Mouse (Mus musculus): ENCODE results near the gene Cenps. TPM values are rescaled to one million over a fixed set of nuclear protein-coding genes. Genes with fewer than 3 reads are reported as not detected.

Gene Cenps
- 29.0 and 29.7 TPM in 2 replicates for polyA plus RNA-seq (2012)

DNA sequence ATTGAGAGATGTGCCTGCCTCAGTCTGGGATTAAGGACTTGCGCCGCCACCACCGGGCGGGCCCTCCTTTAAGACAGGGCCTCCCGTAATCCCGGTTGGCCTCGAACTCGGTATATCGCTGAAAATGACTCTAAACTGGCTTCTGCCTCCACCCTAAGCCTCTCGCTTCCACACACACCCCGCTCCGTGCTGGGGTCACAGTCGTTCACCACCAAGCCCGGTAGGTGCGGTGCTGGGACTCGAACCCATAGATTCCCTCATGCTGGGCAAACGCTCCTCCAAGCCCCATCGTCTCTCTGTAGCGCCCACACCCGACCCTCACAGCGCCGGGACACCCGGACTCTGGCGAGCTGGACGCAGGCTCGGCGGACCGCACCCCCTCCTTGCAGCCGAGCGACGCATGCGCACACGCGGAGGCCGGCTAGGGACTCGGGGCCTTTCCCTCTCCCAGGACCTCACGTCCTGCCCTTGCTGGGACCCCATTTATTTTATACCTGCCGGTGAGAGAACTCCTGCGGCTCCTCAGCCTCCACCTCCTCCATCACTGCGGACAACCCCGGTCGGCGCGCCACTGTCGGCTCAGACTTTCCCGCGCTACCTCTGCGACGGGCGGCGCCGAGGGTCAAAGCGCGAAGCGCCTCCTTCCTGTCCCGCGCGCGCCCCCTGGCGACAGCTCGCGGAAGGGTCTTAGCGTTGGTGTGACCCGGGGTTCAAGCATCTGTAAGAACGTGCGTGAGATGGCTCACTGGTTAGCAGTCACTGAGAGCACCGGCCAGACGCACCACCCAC lies at the start of gene Cenps:
Cenps (minus strand) TSS at position 648 of the 789 bp plus-strand sequence.

DNA sequence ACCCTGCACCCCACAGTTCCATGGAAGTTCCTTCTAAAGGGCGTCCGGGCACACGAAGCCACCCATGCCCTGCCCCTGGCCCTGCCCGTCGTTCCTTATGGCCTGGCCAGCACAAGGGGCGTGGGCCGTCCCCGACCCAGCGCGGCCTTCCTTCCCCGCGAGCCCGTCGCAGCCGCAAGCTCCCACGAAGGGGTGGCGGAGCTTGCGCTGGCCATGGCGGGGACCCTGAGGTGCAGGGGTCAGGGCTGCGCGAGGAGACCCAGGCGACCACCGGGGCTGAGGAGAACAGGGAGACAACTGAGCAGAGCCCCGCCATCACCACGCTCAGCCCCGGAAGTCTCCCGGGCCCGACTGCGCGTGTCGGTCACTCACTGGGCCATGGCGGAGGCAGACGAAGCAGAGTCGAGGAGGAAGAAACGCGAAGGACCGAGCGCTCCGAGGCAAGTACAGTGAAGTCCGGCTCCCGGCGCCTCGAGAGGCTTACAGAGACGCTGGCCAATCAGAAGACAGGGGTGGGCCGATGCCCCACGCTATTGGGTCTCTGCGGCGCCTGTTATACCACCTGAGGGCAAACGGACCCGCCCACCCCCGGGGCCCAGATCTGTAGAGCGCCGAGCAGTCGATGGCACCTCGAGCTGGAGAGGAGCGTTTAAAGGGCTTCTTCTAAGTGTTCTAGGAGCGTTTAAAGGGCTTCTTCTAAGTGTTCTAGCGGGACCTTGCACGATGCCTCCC lies 29.0 kb upstream of the Cenps start, which contains the start of gene Pgd:
Pgd (minus strand) TSS at position 557 of the 732 bp plus-strand sequence.

GRCm38 (mm10) chr4:149126663-149127062 lies 10.8 kb downstream of the Cenps start, which contains the start of gene Cort:
Gene Cort, minus strand, starts transcription at chr4:149126763.

DNA sequence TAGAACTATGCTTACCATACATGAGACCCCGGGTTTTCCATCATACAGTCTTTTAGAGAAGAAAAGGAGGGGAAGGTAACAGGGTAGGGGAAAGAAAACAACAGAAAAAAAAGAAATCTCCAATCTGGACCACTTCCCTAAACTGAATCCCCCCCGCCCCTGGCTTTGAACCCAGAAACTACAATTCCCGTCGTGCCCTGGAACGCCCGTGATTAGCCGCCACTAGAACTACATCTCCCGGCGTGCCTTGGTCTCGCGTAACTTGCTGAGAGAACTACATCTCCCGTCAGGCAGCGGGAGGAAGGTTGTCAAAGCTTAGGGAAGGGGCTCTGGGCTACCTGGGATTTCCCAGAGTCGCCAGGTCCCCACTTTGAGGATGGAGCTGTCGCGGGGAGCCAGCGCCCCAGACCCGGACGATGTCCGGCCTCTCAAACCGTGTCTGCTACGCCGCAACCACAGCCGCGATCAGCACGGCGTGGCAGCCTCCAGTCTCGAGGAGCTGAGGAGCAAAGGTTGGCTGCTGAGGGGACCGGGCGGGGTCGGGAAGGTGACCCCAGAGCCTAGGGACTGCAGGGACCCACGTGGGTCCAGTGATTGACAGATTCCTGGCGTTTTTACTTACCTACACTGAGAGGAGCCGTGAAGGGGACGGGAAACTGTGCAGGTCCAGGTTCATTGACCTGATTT lies 33.4 kb downstream of the Cenps start, which contains the start of gene Dffa:
Dffa (plus strand) TSS at position 272 of the 687 bp plus-strand sequence.

GRCm38 (mm10) chr4:149099369-149100017 lies 37.9 kb downstream of the Cenps start, which contains the start of gene Pex14:
Gene Pex14, minus strand, starts transcription at chr4:149099876.

Other genes starting within 250 kb of the Cenps start
- 44.5 and 45.9 TPM in 2 replicates for gene Pex14, start 37.8 kb downstream of the Cenps start, polyA plus RNA-seq (2012)
- gene Dffa, start 33.5 kb downstream of the Cenps start, polyA plus RNA-seq (2012), result 13.7 and 14.2 TPM in 2 replicates
- 1.9 and 2.0 TPM in 2 replicates for gene Cort, start 10.9 kb downstream of the Cenps start, polyA plus RNA-seq (2012)
- 249 and 299 TPM in 2 replicates for gene Pgd, start 29.1 kb upstream of the Cenps start, polyA plus RNA-seq (2012)
- gene Kif1b, start 170.1 kb upstream of the Cenps start, polyA plus RNA-seq (2012), result 1.5 and 1.8 TPM in 2 replicates

All from megakaryocyte-erythroid progenitor cell, adult 5 weeks (primary cell).